Mouse (Mus musculus): ENCODE results near the gene Afp.

Afp gene

DNA sequence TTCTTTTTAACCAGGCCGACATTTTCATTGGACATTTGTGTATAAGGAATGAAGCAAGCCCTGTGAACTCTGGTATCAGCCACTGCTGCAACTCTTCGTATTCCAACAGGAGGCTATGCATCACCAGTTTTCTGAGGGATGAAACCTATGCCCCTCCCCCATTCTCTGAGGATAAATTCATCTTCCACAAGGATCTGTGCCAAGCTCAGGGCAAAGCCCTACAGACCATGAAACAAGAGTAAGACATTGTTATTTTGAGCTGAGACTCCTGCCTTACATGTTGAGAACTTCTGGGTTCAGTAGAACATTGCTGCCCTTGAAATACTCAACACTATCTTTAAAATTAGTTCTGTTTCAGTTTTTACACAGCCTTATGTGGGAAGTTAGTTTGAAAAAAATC lies 16.0 kb downstream of the Afp start:
- no peak for DNase-seq (ENCODE audit: extremely low read depth, insufficient read length, low spot score)

DNA sequence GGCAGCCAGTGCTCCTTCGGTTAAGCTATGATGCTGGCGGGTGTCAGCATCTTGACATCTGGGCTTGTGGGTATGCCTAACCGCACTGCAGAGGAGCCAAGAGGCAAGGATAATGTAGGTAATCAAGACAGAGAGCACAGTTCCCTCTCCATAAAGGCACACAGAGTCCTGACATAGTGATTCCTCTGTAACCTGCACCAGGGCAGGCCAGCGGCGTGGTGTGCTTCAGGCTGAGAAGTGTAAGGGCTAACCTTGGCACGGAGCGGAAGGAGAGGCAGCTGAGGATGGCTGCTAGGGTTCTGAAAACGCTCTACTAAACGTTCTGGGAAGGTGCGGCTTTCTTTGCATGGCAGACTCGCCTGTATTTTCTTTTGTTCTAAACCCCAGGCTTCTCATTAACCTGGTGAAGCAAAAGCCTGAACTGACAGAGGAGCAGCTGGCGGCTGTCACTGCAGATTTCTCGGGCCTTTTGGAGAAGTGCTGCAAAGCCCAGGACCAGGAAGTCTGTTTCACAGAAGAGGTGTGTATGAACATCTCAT lies 16.9 kb downstream of the Afp start:
- DNase-seq (ENCODE audit: extremely low read depth, insufficient read length, low spot score) = no peak

DNA sequence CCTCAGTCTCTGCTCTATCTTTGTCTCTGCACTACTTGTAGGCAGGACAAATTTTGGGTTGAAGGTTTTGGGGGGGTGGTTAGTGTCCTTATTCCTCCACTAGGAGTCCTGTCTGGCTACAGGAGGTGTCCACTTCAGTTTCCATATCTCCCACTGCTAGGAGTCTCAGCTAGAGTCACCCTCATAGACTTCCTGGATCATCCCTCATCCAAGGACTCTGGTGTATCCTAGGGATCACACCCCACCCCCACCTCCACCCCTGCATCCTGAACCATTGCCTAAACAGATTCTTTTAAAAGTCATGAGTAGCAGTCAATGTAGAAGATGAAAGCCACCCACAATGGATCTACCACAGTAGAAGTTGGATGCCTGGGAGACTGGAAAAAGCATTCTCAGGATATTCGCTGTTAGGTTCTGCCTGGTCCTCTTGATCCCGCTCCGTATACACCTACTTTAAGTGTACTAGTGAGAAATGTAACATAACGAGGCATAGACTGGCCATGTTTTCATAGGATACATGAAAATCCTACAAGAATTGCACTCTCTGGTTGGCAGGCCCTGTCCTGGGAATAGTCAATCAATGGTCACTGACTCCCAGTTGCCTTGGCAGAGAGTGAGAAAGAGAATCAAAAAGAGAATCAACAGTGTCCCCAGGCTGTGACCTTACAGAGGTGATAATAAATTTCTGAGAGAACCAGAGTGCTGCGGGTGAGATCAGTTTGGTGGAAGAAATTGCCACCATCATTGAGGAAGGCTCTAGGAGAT lies 19.5 kb downstream of the Afp start:
- no peak for DNase-seq (ENCODE audit: extremely low read depth, insufficient read length, low spot score)

DNA sequence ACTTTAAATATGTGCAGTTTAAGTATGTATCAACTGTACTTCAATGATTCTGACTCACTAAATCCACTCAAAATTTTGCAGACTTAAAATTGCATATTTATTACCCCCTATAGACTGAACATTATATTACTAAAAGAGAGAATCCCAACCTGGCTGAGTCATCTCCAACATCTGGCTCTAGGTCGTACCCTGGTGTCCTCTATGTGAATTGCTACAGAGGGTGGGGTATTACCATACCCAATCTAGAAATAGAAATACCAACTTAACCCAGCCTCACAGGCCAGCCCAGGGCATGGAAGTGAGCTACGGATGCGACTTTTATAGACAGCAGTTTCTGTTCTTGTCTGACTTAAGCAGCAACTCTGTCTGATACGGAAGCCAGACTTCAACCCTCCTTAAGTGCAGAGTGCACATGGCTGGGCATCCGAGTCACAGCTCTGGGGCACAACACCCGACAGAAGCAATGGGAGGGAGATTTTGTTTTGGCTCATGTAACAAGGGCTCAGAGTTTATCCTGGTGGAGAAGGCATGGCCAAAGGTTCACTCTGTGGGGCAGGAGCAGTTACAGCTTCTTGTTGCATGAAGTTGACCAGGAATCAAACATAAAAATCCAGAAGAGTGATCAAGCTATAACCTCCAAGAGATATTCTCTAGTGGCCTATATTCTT lies 21.9 kb downstream of the Afp start:
- no peak for DNase-seq (ENCODE audit: extremely low read depth, insufficient read length, low spot score)

DNA sequence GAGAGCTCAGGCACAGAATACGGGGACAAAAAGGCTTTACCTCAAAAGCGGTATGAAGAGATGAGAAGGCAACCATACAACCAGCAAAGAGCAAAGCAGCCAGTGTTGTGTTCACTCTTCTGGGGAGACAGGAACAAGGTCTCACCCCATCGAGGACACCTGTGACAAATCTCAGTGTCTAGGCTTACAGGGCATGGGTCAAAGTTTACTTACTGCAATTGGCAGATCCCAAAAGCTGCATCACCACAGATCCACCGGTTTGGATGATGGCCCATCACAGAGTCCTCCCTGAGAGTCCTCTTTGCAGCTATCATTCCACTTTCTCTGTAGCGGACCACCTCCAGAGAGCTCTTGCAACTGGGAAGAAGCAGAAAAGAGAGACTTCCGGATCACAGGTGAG lies 25.0 kb downstream of the Afp start:
- no peak for DNase-seq (ENCODE audit: extremely low read depth, insufficient read length, low spot score)

DNA sequence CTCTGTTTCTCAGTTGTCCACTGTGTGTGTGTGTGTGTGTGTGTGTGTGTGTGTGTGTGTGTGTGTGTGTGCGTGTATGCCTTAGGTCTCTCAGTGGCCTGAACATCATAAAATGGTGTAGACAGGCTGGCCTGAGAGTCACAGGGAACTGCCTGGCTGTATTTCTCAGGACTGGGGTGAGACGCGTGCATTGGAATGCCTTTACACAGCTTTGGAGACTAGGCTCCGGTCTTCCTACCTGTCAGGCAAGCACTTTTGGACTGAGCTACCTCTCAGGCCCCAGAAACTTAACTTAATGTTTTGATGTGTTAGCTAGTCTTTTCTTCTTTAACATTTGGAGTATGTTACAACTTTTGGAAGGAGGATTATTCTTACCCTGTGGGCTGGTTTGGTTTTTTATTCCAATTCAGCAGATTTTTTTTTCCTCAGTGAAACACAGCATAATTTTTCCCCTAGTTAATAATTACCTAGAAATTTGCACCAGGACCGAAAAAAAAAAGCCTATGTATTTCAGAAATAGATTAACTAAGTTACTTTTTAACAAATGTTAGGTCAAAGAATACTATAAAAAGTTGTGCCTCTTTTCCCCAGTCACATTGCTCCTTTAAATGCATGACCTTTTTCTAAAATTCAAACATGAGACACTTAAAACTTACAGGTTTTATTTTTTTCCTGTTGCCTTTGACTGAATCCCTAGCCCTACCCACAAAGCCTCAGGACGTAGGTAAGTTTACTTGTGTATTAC lies 28.0 kb downstream of the Afp start, which contains the start of gene Afm:
Gene Afm, plus strand, starts transcription at position 577 of the 745 bp plus-strand sequence.
- no peak for DNase-seq (ENCODE audit: extremely low read depth, insufficient read length, low spot score)

DNA sequence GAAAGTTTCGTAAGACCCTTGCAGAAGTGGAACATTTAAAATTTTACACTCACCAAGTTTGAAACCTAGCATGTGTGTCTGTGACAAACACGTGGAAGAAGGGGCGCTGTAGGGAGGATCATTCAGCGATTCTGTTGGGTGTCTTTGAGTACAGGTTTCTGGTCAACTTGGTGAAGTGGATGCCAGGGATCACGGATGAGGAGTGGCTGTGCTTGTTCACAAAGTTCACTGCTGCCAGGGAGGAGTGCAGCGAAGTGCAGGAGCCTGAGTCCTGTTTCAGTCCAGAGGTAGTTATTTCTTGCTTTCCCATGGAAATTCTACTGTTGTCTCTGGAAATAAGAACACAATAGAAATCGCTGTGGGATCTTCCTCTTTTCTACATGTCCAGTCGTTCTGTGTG lies 60.7 kb downstream of the Afp start:
- DNase-seq (ENCODE audit: extremely low read depth, insufficient read length, low spot score) = no peak

DNA sequence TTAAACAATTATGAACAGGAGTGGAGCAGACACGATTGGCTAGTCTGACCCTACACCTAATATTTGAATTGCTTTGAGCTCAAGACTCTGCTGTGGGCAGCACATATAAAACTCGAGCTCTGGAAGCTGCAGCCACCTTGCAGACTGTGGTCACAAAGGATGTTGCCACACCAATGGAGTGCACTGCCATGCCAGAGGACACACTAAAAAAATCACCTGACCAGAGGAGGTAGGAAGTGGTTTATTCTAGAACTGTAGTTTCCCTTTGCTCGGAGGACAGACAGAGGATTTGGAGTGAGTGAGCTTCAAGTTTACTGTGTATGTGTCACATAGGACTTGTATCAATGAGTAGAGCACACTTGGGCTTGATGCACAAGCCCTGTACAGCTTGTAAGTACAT lies 65.5 kb downstream of the Afp start:
- DNase-seq (ENCODE audit: extremely low read depth, insufficient read length, low spot score) = no peak
